Mouse (Mus musculus) mouse embryonic stem cell (cell line): ENCODE measurements at regions not wholly inside any gene's neighbourhood (a gene's known extent, or its start where the extent isn't known, plus 50 kb on each side); places are given as distances from the start of the nearest gene placed in this dataset.

Experiments used
- in situ Hi-C, 2 experiments: fragments of 300-500 bp; cut with MboI; formaldehyde crosslinking; loops; 1 replicate in 1 of 2; 3 replicates in 1 of 2; pipeline ENCODE4 v1.14.3; 2019 to 2020; ENCODE audit warnings: low sequenced_read_pairs in 2 of 2, low pct_unique_long_range_greater_than_20kb in 1 of 2, mixed read lengths in 1 of 2; ENCODE audit not compliant: unreplicated experiment in 1 of 2

DNA sequence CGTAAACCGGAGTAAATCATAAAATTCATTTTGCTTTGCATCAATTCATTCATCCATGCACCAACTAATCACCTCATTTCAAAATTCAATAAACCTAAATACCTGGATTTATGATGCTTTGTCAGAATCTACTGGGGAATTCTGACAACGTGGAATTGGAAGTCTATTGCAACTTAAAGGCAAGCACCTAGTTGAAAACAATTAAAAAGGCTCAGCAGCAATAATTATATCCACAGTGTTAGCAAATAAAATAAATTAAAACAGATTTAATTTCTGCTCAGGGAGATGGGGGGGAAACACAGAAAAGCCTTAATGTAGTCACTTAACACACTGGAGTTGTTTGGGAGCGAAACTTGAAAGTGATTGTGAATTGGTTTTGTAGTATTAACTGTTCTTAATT is 430.3 kb upstream of the Tenm3 start:
- in situ Hi-C loops, result no loop called here

DNA sequence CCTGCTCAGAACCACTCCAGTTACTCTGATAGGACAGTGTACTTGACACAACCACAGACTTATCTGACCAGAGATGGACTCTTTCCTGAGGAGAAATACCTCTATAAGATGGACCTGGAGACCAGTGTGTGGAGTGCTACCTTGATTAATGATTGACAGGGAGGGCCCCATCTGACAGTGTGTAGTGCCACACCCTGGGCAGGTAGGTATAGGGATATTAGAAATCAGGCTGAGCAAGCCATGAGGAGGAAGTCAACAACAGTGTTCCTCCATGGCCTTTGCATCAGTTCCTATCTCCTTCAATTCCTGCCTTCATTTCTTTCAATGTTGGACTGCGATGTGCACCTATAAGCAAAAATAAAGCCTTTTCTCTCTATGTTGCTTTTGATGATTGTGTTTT is 429.4 kb upstream of the Tenm3 start:
- in situ Hi-C loops, result no loop called here

DNA sequence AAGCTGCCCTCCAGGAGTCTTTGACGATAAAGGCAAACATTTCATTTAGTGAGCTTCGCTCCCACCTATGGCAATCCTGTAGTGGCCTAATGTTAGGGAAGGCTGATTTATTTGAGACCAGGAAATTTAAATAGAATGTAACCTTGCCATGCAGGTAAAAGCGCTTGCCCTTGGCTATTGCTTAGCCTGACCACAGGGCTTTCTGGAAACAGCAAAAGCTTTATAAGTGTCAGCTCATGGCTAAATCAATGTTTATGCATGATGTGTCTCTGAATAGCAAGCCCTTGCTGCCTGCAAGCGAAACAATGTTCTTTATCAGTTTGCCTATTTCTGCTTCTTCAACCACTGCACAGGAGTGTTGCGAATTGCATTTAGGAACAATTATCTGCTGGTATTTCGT is 419.7 kb upstream of the Tenm3 start:
- in situ Hi-C loops, result no loop called here

DNA sequence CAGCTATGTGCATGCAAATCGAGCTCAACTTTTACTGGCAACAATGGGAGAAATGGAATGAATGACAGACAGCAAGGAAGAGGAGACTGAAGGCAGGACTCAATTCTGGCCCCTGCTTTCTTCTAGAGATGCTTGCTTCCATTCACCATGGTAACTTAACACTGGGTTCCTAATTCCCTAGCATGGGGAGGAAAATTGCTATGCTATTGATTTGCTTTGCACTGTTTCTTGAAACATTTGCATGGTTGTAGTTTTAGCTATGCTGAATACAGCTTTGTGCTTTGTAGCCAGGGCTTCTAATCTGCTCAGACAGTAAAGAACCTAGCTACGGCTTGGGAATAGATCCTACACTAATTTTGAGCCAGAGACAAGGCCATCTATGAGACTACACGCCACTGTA is 419.0 kb upstream of the Tenm3 start:
- in situ Hi-C loops, result no loop called here

DNA sequence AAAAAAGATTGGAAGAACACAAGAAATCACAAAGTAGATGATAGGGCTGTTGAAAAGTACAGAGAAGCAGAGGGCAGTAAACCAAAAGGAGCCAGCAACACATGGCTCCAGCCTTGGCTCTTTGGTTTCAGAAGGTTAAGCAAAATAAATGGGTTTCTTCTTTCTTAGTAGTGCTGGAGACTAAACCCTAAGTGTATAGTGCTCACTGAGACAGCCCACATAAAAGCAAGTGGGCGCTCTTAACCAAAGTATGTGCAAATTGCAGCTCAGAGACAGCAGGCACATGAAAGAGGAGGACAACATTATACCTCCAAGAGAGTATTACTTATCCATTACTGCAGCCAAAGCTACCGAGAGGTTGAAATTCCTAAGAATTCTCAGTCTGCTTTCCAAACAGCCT is 412.2 kb upstream of the Tenm3 start:
- in situ Hi-C loops, result no loop called here

DNA sequence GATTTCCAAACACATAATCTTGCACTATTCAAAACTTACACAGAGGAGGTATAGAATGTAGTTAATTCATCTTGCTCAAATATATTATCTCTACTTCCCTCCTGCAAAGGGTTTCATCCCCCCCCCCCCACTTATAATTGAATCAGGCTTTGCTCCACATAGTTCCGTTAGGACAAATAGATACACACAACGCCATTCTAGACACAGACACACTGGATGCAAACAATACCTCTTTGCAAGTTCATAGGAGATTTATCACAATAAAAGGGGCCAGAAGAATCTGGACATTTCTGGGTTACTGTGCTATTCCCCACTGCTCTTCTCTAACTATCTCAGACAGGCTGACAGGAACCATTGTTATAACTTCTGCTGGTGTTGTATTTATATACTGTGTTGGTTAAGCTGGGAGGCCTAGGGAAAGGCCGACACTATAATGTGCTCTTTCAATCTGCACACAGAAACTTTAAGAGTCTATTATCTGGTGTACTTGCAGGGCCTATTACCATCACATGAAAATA is 410.6 kb upstream of the Tenm3 start:
- in situ Hi-C loops, result no loop called here

DNA sequence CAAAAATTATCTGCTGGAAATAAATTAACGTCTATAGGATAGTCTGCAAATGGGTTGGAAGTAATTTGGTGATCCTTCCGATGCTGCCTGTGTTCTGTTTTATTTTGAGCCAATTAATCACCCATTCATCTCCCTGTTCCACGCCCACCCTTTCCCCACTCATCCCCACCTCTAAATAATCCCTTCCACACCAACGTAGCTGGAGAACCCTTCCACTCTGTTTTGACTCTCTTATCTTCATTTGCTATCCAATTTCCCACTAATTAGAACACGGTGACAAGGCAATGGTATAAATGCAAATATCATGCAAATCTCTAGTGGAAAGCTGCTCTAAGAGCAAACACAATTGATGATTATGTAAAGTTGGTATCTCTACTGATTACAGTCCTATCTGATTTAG is 399.3 kb upstream of the Tenm3 start:
- in situ Hi-C loops, result no loop called here

DNA sequence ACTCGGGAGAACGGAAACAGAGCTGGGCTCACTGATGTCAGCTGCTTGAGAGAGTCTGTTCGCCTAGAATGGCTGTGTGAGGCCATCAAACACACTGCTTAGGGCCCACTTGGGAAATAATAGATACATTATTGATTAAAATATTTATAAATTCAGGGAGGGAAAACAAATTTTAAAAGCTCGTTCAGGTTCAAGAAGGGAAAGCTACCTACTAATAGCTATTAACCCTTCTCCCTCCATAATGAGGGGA is 393.0 kb upstream of the Tenm3 start:
- in situ Hi-C loops, result no loop called here

DNA sequence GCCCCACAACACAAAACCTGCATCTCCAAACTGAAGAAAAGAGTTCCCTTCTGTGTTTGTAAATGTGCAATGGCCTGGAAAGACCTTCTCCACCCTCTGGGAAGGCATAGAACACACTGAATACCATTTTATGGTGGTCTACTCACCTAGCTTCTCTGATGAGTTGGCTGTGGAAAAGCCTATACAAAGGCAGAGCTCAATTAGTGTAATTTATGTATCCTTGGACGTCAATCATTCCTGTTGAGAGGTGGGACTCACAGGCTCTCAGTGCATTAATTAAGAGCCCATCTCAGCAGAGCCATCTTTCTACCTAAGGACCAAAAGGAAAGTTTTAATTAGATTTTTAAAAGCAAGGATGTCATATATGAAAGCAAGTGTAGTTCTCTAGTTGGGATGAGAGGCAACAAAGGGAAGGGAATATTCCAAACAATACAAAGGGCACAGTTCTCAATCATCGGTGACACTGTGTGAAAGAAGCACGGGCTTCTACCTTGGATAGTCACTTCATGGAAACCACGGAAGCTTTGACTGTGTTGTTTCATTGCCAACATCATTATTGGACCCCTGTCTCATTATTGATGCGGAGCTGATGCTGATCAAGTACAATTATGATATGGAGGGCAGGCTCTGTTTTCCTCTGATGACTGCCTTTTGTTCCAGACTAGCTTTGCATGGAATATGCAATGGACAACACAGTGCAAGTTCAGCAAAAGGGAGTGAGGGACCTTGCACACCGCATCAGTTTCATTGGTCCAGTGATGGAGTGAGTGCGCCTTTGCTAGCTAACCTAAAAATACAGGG is 392.5 kb upstream of the Tenm3 start:
- in situ Hi-C loops, result no loop called here

DNA sequence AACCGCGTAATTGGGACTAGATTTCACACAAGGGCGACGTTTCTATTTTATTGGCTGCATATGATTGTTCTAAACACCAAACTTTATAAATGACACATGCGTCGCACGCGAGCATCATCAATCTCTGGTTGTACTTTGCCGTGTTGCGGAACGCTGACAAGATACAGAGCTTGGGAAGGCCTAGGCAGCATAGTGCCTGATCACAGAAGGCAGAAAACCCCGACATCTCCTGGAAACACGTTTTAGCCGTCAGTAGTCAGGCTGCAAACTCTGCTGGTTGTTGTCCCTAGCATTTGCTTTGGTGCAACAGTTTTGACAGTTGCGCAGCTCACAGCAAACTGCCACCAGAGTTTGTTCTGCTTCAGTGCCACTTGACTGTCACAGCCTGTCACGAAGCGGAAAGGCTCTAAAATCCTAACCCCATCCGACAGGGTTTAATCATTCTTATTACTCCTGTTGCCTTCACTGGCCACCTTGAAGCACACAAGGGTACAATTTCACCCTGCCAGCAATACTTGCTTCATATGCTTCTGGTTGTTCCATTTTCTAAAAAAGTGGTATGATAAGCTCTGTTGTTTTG is 380.2 kb upstream of the Tenm3 start:
- in situ Hi-C loops, result no loop called here

DNA sequence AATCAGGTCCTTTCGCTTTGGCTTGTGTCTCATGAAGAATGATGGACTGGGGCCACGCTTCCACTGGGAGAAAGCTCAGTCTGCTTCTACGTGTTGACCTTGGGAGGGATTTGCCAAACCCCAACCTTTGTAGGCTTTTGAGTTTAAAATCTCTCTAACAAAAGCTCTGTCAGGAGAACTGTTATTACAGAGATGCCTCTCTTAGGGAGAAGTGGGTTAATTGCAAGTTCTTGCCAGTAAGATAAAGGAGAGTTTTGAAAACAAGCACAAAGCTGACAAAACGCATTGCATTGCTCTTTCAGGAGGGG is 351.5 kb upstream of the Tenm3 start:
- in situ Hi-C loops, result no loop called here

DNA sequence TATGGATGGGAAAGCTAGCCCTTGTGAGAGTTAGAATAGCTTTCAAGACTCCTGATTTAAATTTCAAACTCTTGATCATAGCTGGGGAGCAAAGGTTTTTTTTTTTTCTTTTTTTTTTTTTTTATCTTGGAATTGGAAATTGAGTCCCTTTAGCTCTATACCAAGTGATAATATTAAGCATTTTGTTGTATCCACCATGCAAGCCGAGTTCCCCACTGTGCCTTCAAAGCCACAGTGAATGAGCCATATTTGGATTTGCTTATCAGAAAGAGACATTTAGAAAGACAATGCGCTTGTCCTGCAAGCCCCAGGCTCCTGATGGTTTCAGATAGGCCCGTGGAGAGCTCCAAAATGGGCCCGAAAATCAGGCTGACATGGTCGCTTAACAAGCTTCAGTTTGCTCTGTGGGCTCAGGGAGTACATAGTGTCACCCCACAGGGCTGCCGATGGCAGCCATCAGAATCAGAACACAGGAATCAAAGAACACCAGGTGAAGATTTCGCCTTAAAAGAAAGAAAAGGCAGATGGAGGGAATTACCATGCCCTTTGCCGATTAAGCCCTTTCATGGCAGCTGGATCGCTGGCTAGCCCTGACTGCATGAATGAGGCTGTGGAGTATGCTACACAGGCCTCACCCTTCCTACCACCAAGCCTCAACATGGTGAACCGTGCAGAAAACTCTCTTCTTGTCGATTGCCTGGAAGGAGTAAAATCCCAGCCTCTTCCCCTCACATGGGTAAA is 351.0 kb upstream of the Tenm3 start:
- in situ Hi-C loops, result no loop called here

DNA sequence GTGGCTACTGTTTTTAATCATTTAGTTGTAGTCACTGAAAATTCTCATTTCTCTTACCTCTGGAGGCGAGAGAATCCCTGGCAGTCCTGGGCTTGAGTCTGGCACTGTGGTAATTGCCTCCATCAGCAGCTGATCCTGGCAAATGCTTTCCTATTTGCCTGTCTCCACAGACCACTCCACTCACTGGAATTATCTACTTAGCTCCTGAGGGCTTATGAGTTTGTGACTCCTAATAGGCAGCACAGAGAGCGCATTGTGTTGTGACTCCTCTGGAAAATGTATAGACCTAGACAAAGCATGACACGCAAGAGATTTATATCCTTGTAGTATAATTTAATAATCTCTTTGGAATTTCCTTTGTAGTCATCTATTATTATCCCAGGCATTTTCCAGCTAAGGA is 343.1 kb upstream of the Tenm3 start:
- in situ Hi-C loops, result no loop called here

DNA sequence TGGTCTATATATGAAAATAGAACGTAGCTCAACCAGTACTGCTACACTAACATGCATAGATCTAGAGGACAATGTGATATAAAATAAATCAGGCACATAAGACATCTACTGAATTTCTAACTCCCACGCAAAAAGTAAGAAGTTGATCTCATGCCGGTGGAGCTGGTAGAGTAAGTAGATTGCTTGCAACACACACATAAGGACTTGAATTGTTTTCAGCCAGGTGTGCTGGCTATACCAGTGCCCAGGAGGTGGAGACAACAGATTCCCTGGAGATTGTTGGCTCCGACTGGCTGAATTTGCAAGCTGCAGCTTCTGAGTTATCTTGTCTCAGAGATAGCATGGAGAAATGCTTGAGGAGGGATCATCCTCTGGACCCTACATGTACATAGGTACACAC is 331.6 kb upstream of the Tenm3 start:
- in situ Hi-C loops, result no loop called here

DNA sequence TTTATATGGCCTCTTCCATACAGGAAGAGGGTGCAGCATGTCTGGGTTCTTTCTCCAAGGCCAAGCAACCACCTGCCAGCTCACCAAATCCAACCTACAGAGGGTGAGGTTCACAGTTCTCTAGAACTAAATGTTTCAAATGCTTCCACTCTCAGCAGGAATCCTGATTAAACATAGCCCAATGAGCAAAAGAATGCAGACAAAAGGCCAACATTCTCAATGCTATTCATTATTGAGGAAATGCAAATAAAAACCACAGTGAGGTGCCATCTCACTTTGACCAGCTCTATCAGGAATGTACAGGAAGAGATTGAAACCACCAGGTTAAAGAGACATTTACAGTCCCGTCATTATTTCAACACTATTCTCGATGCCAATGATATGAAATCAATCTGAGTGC is 331.2 kb upstream of the Tenm3 start:
- in situ Hi-C loops, result no loop called here

DNA sequence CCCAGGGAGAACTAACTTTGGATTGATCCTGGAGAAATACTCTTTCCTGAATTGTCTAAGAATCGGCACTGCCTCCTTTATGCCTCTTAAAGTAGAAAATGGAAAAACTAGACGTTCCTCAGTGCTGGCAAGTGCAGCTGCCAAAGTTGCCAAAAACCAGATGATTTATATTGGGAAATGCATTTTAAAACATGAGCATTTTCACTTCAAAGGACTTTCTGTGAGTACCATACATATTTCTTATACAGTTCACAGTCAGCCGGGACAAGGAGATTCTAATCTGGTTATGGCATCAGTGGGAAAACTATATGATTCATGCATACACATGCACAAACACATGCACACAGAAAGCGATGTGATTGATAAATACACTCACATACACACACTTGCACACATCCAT is 315.6 kb upstream of the Tenm3 start:
- in situ Hi-C loops, result no loop called here

DNA sequence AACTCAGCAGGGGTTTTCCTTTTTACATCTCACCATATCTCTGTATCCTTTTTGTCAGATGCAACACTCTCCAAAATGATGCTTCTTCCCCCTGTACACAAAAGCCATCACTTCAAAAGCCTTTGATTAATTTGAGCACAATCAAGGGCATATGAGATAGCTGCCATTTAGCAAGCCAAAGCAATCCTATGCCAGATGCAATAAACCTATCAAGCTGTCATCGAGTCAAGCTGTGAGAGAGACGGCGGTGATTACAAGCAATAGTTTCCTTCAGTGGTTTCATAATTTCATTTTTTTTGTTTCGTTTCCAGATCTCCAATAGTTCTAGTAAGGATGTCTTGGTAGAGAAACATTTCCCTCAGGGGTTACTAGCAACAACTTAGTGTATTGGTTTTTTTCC is 314.4 kb upstream of the Tenm3 start:
- in situ Hi-C loops, result no loop called here

DNA sequence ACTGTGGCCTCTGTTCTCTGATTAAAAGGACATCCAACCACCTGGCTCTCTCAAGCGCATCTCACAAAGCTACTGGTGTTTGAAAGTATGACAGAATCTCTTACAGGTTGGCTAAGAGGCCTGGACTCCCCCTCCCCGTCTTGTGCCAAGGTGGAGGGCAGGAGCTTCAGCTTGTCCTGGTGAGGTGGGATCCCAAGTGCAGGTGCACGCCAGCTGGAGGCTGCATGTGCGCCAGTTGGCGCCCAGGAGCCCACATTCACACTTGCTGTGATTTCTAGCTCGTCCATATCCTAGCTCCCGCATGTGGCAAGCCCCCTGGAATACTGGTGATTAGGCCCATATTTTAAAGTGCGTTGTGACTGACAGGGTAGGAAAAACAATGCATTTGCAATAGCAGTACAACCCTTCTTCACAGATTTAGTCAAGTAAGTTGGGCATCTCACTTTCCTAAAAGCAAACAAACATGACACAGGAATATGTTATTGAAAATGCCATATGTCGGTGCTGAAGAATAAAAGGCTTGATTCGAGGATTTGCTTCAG is 292.8 kb upstream of the Tenm3 start:
- in situ Hi-C loops, result no loop called here

DNA sequence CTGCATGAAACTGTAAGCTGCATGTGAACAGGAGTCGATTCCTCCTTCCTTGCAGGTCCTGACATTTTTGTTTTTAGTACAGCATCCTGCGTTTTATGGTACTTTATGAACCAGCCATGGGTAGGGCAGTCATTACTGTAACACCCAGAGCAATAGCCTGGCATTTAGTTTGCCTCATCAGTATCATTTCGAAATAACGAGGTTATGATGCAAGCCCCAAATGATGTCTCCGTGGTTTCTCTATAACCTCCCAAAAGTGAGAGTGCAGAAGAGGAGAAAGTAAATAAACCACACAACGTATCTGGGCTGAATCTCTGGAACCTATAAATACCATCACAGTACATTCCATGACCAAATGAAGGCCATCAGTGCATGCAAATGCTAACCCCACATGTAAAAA is 265.3 kb upstream of the Tenm3 start:
- in situ Hi-C loops, result no loop called here

DNA sequence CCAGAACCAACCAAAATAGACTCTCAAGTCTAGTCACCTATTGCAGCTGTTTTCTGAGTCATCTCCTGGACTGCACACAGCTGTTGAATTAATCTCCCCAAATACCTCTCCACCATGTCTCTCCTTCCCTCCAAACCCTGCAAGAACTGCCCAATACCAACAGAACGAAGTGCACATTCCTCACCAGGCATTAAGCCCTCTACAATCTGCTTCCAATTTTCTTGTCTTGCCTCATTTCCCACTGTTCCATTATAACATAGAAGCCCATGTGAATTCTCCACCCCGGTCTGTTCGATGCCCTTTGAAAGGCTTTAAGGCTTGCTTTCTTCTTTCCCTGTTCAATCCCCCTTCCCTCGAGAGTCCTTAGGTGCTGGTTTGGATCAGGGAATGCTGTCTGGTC is 264.9 kb upstream of the Tenm3 start:
- in situ Hi-C loops, result no loop called here
